Mouse (Mus musculus) lung, postnatal 0 days (tissue): ENCODE data around the gene Tmem121b.

Source experiments
- CTCF ChIP-seq: IDR thresholded peaks from 2 replicates; pipeline ENCODE4 v1.5.1; 2016; ENCODE audit warnings: antibody characterized with exemption, mild to moderate bottlenecking
- EP300 ChIP-seq: IDR thresholded peaks from 2 replicates; pipeline ENCODE4 v1.6.1; 2016; ENCODE audit warnings: antibody characterized with exemption, mild to moderate bottlenecking, control low read depth

DNA sequence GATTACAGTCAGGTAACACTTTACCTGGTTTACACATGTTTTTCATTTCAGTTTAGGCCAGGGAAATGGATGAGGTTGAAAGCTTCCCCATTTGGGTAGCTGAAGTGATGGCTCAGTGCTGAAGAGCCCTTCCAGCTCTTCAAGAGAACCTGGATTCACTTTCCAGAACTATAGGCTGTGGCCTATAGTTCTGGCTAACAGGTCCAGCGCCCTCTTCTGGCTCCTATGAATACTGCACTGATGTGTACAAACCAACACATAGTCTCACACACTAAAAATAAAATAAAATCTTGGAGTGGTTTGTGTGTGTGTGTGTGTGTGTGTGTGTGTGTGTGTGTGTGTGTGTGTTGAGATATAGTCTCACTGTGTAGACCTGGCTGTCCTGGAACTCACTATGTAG, 48.5 kb upstream of the Tmem121b start:
- TF ChIP-seq CTCF (peak; percentile 37; the same call in 1 of the 2 replicates), EP300 (no peak)
